ENCODE assay signal across 27 mouse cellular contexts in genomic region chr16:92468459-92468858, GRCm38 (mm10). TPM values are rescaled to one million over a fixed set of nuclear protein-coding genes. Genes with fewer than 3 reads are reported as not detected.
A peak's percentile ranks its signal among the peaks of the same experiment; 100 is the strongest.
DNase-seq lines count a peak whose midpoint lies in the region; ATAC-seq and TF ChIP-seq lines count a peak whose summit lies in the region.
"Had no signal": no experiment of that assay in that cellular context is flagged by ENCODE, and none has a peak within 500 bp of the region (broad histone marks: within the 10 kb centered on the region; RNA-seq: fewer than 3 reads in every experiment).

No protein-coding gene starts in this region.

- H3K9ac ChIP-seq in heart, embryonic 11.5 days (ENCODE audit: low read depth, low read length), result no peak overlapping the region
- no peak overlapping the region for H3K9ac ChIP-seq in ES-Bruce4 (ENCODE audit: low read depth, poor library complexity, severe bottlenecking)
- H3K9ac ChIP-seq: forebrain, embryonic 13.5 days; heart, embryonic 13.5 days; kidney, embryonic 15.5 days; limb, embryonic 12.5 days; lung, embryonic 15.5 days; midbrain, embryonic 12.5 days; neural tube, embryonic 13.5 days; stomach, embryonic 15.5 days had no signal

- 72% methylated on average over 14 of the region's 14 CpGs for WGBS in heart, embryonic 11.5 days (ENCODE audit: insufficient replicate concordance)

- ATAC-seq in heart, embryonic 11.5 days (replicated peaks; ENCODE audit: insufficient number of reproducible peaks, low FRiP score, low TSS enrichment), result no peak
- ATAC-seq: forebrain, embryonic 13.5 days; hindbrain, embryonic 16.5 days had no signal

- H3K27ac ChIP-seq in heart, embryonic 11.5 days (ENCODE audit: low read depth, low read length), result no peak overlapping the region
- peak overlapping the region; percentile 69 for H3K27ac ChIP-seq in ES-Bruce4 (ENCODE audit: insufficient read depth, low read length)
- H3K27ac ChIP-seq: forebrain, embryonic 13.5 days; heart, embryonic 13.5 days; kidney, embryonic 15.5 days; layer of hippocampus, adult 2 months; left cerebral cortex, adult 2 months; limb, embryonic 12.5 days; lung, embryonic 15.5 days; midbrain, embryonic 12.5 days; neural tube, embryonic 13.5 days; stomach, embryonic 15.5 days had no signal

- no peak for TF ChIP-seq POLR2A in ES-Bruce4 (IDR thresholded peaks at IDR 0.05; ENCODE audit: insufficient read depth, low read length)

- DNase-seq in heart, adult 11 months, result peak; percentile 92
- DNase-seq in WW6 (ENCODE audit: low read depth, low spot score), result peak; percentile 72
- DNase-seq in skeletal muscle tissue, adult 2 months (ENCODE audit: low read depth, low spot score), result peak; percentile 66
- no peak for DNase-seq in cerebellum, adult 8-10 months
- DNase-seq in retina, embryonic 14.5 days (ENCODE audit: low spot score), result no peak
- DNase-seq: adrenal gland, postnatal 10 days; cerebellum, adult 9-10 months; heart, postnatal 10 days; kidney, adult 18-20 months; kidney, postnatal 25 days; retina, postnatal 1 day; right cerebral cortex, postnatal 14 days; thymus, postnatal 14 days had no signal

- no peak overlapping the region for H3K4me3 ChIP-seq in heart, embryonic 11.5 days (ENCODE audit: low read depth, low read length)
- H3K4me3 ChIP-seq in ES-Bruce4 (ENCODE audit: low read depth, low read length), result peak overlapping the region; percentile 22
- H3K4me3 ChIP-seq: forebrain, embryonic 13.5 days; heart, embryonic 13.5 days; kidney, embryonic 15.5 days; layer of hippocampus, adult 2 months; left cerebral cortex, adult 2 months; limb, embryonic 12.5 days; lung, embryonic 15.5 days; midbrain, embryonic 12.5 days; neural tube, embryonic 13.5 days; stomach, embryonic 15.5 days had no signal

- peaks cover 17% of the 10 kb centered on the region for H3K4me1 ChIP-seq in heart, embryonic 11.5 days (ENCODE audit: control insufficient read depth, insufficient read depth, low read length)
- peaks cover 8% of the 10 kb centered on the region for H3K4me1 ChIP-seq in ES-Bruce4 (ENCODE audit: control insufficient read depth, insufficient read depth, low read length)

- H3K9me3 ChIP-seq in heart, embryonic 11.5 days (replicated peaks; ENCODE audit: control insufficient read depth, low read length), result no peaks in the 10 kb centered on the region
- H3K9me3 ChIP-seq in ES-Bruce4 (replicated peaks; ENCODE audit: control insufficient read depth, insufficient read depth, low read length, poor library complexity, severe bottlenecking), result no peaks in the 10 kb centered on the region
- H3K9me3 ChIP-seq: forebrain, embryonic 13.5 days; heart, embryonic 13.5 days; kidney, embryonic 15.5 days; limb, embryonic 12.5 days; lung, embryonic 15.5 days; midbrain, embryonic 12.5 days; neural tube, embryonic 13.5 days; stomach, embryonic 15.5 days had no signal

- no peak for TF ChIP-seq CTCF in ES-Bruce4 (IDR thresholded peaks at IDR 0.05; ENCODE audit: low read depth, low read length)

- no peak overlapping the region for H3K4me2 ChIP-seq in heart, embryonic 11.5 days
- H3K4me2 ChIP-seq: forebrain, embryonic 13.5 days; heart, embryonic 13.5 days; kidney, embryonic 15.5 days; limb, embryonic 12.5 days; lung, embryonic 15.5 days; midbrain, embryonic 12.5 days; neural tube, embryonic 13.5 days; stomach, embryonic 15.5 days had no signal

- no peaks in the 10 kb centered on the region for H3K36me3 ChIP-seq in heart, embryonic 11.5 days (ENCODE audit: control insufficient read depth, insufficient read depth, low read length)
- no peaks in the 10 kb centered on the region for H3K36me3 ChIP-seq in ES-Bruce4 (ENCODE audit: control insufficient read depth, insufficient read depth, low read length, poor library complexity, severe bottlenecking)
- H3K36me3 ChIP-seq: heart, embryonic 13.5 days; kidney, embryonic 15.5 days; limb, embryonic 12.5 days; lung, embryonic 15.5 days; midbrain, embryonic 12.5 days; neural tube, embryonic 13.5 days; stomach, embryonic 15.5 days had no signal

- H3K27me3 ChIP-seq in heart, embryonic 11.5 days (ENCODE audit: control insufficient read depth, insufficient read depth, low read length), result no peaks in the 10 kb centered on the region
- no peaks in the 10 kb centered on the region for H3K27me3 ChIP-seq in ES-Bruce4 (ENCODE audit: control insufficient read depth, insufficient read depth, low read length, poor library complexity, severe bottlenecking)
- H3K27me3 ChIP-seq: CH12.LX; forebrain, embryonic 13.5 days; kidney, embryonic 15.5 days; lung, embryonic 15.5 days; midbrain, embryonic 12.5 days; neural tube, embryonic 13.5 days; stomach, embryonic 15.5 days had no signal

- peak; percentile 94 for TF ChIP-seq EP300 in ES-Bruce4 (IDR thresholded peaks at IDR 0.05; ENCODE audit: insufficient read depth, low read depth, low read length)

RNA-seq across cellular contexts. Expression of gene Rcan1, which starts 2.2 kb away (rescaled TPM):
- 103 and 150 TPM in 2 replicates for polyA plus RNA-seq in heart, embryonic 11.5 days (2014; fragmentation: Nextera tagmentation; extraction: Ambion mirVana)
- polyA plus RNA-seq in ES-Bruce4 (2011; ENCODE audit: insufficient read depth, insufficient read length, low read depth, missing spikeins), result 37.2 and 42.8 TPM in 2 replicates

RNA-seq across cellular contexts. Expression of gene Clic6, which starts 17.1 kb away (rescaled TPM):
- polyA plus RNA-seq in heart, embryonic 11.5 days (2014; fragmentation: Nextera tagmentation; extraction: Ambion mirVana), result 0.54 and 0.59 TPM in 2 replicates
- polyA plus RNA-seq in ES-Bruce4 (2011; ENCODE audit: insufficient read depth, insufficient read length, low read depth, missing spikeins), result 5.5 and 6.8 TPM in 2 replicates

Comparison
In these comparisons a context has a peak if more than half of its experiments do, and no peak if none do; other contexts are left out.
1. DNase-seq: peak in heart, adult 11 months (single experiment), WW6 (single experiment) and skeletal muscle tissue, adult 2 months (single experiment); none in cerebellum, adult 8-10 months (single experiment) and retina, embryonic 14.5 days (single experiment).